Mouse (Mus musculus): ENCODE measurements around the gene Il1f8.
"Not testable (repeated sequence)": the region's sequence is repeated elsewhere in the genome, so short reads cannot be mapped to it uniquely, and the experiment has no call there.

The Il1f8 gene

DNA sequence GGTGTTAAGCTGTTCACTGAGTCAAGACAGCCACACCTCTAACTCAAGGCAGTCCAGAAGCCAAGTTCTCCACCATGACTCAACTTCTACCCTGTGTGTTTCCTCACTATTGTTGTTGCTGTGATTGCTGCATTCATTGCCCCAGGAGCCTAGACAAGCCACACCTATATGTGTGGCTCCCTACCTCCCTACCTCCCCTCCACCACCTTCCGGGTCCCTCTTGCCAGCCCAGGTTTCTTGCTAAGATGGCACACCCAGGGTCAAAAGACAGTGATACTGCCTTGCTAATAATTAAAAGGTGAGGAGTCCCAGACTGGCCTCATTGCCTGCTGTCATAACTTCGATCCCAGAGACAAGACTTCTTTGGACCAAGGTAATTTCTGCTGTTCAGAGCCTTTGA, at the start of gene Il1f8:
Gene Il1f8, plus strand, starts transcription at position 301 of the 400 bp plus-strand sequence.
- DNase-seq: no peak

DNA sequence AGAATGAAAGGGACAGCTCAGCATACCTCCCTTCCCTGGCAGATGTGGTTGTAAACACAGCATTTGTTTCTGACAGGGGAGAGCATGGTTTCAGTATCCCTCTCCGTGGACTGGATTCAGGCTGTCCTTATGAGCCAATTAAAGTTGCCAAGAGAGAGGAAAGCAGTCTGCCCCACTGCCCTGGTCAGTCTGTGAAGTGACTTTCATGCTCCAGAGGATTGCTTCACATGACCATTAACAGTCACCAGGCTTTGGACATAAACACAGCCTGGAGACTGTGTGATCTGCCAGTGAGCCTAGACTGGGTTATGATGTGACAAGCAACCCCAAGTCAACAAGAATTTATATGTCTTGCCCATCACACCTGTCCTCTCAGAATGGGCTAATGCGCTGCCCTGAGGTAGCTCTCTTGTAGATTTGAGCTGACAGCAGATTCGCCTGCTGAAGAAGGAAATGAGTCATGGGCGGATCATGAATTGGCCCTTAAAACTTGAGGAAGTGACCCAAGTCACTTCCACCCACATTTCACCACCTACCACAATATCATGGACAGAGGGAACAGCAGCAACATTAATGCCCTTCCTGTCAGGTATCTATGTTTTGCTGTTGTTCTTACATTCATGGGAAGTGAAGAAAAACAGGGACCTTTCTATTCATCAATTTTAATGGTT, 49.2 kb upstream of the Il1f8 start:
- DNase-seq: no peak

DNA sequence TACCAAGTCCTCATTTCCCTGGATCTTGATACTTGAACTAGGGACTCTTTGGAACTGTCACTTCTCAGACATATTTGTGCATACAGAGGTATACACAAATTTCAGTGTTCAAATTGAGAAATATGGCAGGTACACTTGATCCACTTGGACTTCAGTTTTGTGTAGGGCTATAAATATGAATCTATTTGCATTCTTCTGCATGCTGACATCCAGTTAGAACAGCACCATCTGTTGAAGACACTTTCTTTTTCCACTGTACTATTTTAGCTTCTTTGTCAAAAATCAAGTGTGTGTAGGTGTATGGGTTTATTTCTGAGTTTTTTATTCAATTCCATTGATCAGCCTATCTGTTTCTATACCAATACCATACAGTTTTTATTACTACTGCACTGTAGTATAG, 43.9 kb upstream of the Il1f8 start:
- DNase-seq: no peak

DNA sequence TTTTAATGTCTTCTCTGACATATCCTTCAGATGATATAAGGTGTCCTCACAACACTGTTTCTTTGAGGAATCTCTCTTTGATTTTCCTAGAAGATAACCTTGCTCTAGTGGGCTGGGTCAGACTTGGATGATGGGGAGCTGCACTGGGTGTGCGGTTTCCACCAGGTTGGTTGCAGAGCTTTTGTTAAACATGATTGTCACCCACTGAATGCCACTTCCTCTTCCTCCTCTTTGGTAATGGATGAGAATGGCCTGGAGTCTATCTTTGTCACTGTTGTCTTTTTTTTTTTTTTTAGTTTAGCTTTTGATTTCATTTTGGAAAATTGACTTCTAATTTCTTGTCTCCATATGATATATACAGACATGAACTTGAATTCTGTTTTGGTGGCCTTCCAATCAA, 18.6 kb upstream of the Il1f8 start:
- DNase-seq: no peak

DNA sequence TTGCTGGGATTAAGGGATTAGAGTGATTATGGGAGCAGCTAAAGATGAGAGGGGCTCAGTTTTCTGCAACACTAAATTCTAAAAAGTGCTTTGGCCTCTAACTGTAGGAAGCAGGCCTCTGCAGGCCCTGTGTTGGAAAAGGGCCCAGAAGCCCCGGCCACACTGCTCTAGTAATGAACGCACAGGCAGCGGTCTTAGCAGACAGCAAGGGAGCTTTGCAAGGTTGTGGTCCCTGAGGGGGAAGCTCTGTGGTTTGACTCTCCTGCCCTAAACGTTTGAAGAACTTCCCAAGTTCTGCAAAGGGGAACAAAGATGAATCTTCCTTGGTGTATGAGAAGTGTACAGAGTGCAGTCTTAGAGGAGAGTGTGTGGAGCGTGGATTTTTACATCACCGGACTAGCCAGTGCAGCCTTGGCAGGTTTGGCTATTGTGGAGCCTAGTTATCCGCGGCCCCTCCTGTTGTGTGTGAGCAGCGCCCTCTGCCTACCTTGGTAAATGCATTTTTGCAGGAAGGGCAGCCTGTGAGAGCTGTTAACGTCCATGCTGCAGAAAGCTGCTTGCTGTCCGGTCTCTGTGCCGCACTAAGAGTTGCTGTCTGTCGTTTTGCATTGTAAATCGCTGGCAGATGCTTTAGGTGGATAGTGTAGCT, 28.8 kb downstream of the Il1f8 start:
- DNase-seq: peak; percentile 21

DNA sequence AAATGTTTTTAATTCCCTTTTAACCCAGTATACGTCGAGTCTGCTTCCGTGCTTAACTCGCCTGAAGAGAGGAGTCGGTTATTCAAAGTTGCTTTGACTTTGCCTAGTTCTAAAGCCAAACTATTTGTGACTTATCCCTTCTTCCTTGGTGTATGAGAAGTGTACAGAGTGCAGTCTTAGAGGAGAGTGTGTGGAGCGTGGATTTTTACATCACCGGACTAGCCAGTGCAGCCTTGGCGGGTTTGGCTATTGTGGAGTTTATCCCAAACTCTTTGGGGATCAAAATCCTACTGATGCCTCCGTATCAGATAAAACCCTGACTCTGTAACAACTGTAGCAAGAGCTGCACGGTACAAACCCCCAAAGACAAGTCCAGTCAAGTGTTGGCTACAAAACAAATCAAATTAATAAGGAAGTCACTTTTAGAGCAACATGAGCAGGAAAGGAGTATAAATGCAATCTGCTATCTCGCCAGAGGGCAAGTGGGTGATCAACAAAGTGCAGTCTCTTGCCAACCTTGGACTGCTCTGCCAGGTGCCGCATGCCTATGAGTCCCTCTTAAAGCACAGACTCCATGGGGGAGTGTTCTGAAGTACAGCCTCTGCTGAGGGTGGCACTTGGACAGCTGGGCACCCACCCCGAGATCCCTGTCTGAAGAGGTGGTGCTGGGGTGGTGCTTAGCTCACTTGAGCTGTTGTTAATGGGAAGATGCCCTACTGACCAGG, 29.6 kb downstream of the Il1f8 start:
- not testable (repeated sequence) for DNase-seq

DNA sequence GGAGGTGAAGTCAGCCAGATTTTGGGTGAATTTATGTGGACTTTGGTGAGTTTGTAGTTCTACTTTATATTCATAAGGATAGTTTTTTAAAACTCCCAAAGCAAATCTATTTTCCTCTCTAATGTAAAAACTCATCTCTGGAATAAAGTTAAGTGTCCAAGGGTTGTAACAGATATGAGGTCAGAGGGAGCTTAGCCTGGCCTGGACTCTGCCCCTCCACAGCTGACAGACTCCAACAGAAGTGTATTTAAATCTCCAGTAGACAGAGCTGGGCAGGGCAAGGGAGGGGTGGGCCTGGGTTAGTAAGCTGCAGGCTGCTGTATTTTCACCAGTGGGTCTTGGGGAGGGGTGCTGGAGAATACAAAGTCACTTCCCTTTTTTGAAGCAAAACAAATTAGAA, 31.1 kb downstream of the Il1f8 start:
- not testable (repeated sequence) for DNase-seq

DNA sequence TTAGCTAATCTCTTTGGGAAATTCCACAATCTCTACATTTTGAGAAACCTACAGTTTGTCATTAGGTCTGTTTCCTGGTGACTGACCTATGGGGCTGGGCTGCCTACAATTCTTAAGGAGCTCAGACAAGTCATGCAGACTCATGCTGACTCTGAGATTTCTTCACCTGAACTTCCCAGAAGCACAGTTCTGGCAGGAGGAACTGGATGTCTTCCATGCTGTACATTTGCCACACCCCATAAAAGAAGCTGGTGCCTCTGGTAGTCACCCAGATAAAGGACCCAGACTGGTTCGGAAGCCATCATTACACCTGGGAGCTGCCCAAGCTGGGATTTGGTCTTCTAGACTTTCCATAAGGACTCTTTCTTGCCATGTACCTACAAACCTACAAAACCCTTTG, 33.2 kb downstream of the Il1f8 start, which contains the start of gene Il1f9:
Gene Il1f9, plus strand, starts transcription at position 301 of the 400 bp plus-strand sequence.
- no peak for DNase-seq

DNA sequence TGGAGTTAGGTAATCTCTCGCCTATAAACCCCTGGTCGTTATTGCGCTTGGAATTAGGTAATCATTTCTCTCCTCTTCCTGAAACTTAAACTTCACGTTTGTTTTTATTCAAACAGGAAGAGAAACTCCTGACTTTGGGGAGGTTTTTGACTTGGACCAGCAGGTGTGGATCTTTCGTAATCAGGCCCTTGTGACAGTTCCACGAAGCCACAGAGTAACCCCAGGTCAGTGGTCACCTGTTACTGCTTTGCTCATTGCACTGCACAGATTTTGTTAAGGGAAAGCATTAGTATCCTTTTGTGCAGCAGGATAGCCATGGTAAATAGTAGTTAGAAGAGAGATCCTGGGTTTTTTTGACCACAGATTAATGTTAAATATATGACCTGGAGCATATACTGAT, 34.6 kb downstream of the Il1f8 start:
- DNase-seq: no peak

DNA sequence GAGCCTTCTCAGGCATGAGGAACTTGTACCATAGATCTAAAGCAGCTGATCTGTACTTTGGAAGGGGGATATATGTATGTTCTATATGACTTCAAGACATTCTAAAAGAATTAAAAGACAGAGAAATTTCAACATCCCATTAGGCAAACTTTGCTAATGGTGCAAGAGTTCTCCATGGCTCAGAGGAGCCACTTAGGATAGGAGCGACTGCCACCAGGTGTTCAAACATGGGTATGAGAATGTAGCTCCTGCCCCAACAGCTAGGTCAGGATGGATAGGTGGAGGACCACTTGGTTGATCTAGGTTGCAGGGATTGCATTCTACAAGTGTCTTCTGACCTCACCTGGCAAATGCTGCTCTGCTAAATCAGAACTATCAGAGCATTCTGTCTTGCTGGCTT, 35.2 kb downstream of the Il1f8 start:
- DNase-seq: no peak

All from layer of hippocampus, adult 9-11 months (tissue).